20 mouse cellular contexts compared by ENCODE assay signal in the genomic region with DNA sequence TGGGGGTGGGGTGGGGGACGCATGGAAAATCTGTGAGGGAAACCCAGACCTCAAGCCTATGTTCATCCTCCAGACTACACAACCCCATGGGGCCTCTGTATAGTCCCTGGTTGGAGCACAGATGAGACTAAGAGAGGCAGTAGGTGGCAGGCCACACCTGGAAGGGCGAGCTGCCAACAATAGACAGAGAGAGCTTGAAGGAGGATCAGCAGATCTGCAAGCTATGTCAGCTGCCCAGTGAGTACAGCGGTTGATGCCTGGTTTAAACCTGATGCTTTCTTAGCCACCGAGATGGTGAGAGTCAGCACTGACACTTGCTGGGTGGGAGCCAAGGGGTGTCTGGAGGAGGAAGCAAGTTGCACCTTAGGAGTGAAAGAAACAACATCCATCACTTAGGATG. TPM values are rescaled to one million over a fixed set of nuclear protein-coding genes. Genes with fewer than 3 reads are reported as not detected.
DNase-seq lines count a peak whose midpoint lies in the region; ATAC-seq lines count a peak whose summit lies in the region.
"Had no signal": no experiment of that assay in that cellular context is flagged by ENCODE, and none has a peak within 500 bp of the region (broad histone marks: within the 10 kb centered on the region; RNA-seq: fewer than 3 reads in every experiment).

No protein-coding gene starts in this region.

- H3K27me3 ChIP-seq in forebrain, embryonic 10.5 days (ENCODE audit: poor library complexity, severe bottlenecking): no peaks in the 10 kb centered on the region
- no peaks in the 10 kb centered on the region; the same call in 1 of the 2 replicates for H3K27me3 ChIP-seq in forebrain, embryonic 11.5 days (ENCODE audit: control insufficient read depth, insufficient read depth, low read length)
- no peaks in the 10 kb centered on the region for H3K27me3 ChIP-seq in midbrain, embryonic 10.5 days (ENCODE audit: low read depth, poor library complexity, severe bottlenecking)
- H3K27me3 ChIP-seq in midbrain, embryonic 15.5 days (replicated peaks): no peaks in the 10 kb centered on the region
- H3K27me3 ChIP-seq in liver, embryonic 16.5 days (ENCODE audit: control insufficient read depth, insufficient read depth, low read depth, low read length): no peaks in the 10 kb centered on the region
- H3K27me3 ChIP-seq: forebrain, embryonic 15.5 days; neural tube, embryonic 12.5 days; stomach, embryonic 15.5 days had no signal

- 81% methylated on average over 4 of the region's 4 CpGs for WGBS in forebrain, embryonic 10.5 days
- 84% methylated on average over 4 of the region's 4 CpGs for WGBS in forebrain, embryonic 11.5 days
- 85% methylated on average over 4 of the region's 4 CpGs for WGBS in midbrain, embryonic 10.5 days
- 75% methylated on average over 4 of the region's 4 CpGs for WGBS in midbrain, embryonic 15.5 days
- 55% methylated on average over 4 of the region's 4 CpGs for WGBS in liver, embryonic 16.5 days (ENCODE audit: insufficient replicate concordance)

- no peak for DNase-seq in forebrain, embryonic 10.5 days (ENCODE audit: extremely low spot score, low spot score)
- no peak for DNase-seq in forebrain, embryonic 11.5 days (ENCODE audit: low spot score)
- DNase-seq in midbrain, embryonic 10.5 days (ENCODE audit: low spot score): no peak
- no peak for DNase-seq in thymus, postnatal 0 days (ENCODE audit: low spot score)
- DNase-seq: adrenal gland, postnatal 25 days; cerebellum, adult 9-11 months; heart, adult 2 months; heart, postnatal 36 days; lung, adult 18-20 months; lung, postnatal 36 days; midbrain, embryonic 14.5 days; right cerebral cortex, postnatal 4 days; thymus, postnatal 36 days had no signal

- H3K4me2 ChIP-seq in forebrain, embryonic 11.5 days (ENCODE audit: low read depth, low read length, severe bottlenecking): no peak overlapping the region
- H3K4me2 ChIP-seq in midbrain, embryonic 15.5 days: no peak overlapping the region
- peak overlapping the region; percentile 35 for H3K4me2 ChIP-seq in liver, embryonic 16.5 days (ENCODE audit: low read depth, low read length)
- H3K4me2 ChIP-seq: forebrain, embryonic 15.5 days; neural tube, embryonic 12.5 days; stomach, embryonic 15.5 days had no signal

- no peak overlapping the region for H3K4me3 ChIP-seq in forebrain, embryonic 10.5 days
- no peak overlapping the region for H3K4me3 ChIP-seq in forebrain, embryonic 11.5 days (ENCODE audit: low read depth, low read length)
- H3K4me3 ChIP-seq in midbrain, embryonic 10.5 days: no peak overlapping the region
- H3K4me3 ChIP-seq in midbrain, embryonic 15.5 days: no peak overlapping the region
- no peak overlapping the region for H3K4me3 ChIP-seq in liver, embryonic 16.5 days (ENCODE audit: low read depth, low read length)
- H3K4me3 ChIP-seq: forebrain, embryonic 15.5 days; heart, adult 2 months; neural tube, embryonic 12.5 days; stomach, embryonic 15.5 days had no signal

- H3K9ac ChIP-seq in forebrain, embryonic 11.5 days (ENCODE audit: low read length): no peak overlapping the region
- H3K9ac ChIP-seq in midbrain, embryonic 15.5 days: no peak overlapping the region
- peak overlapping the region; percentile 55 for H3K9ac ChIP-seq in liver, embryonic 16.5 days (ENCODE audit: low read depth, low read length)
- H3K9ac ChIP-seq: forebrain, embryonic 15.5 days; neural tube, embryonic 12.5 days; stomach, embryonic 15.5 days had no signal

- no peaks in the 10 kb centered on the region for H3K9me3 ChIP-seq in forebrain, embryonic 10.5 days
- H3K9me3 ChIP-seq in forebrain, embryonic 11.5 days (ENCODE audit: control insufficient read depth, low read length): no peaks in the 10 kb centered on the region
- H3K9me3 ChIP-seq in midbrain, embryonic 10.5 days (replicated peaks): no peaks in the 10 kb centered on the region
- H3K9me3 ChIP-seq in midbrain, embryonic 15.5 days: no peaks in the 10 kb centered on the region
- H3K9me3 ChIP-seq in liver, embryonic 16.5 days (replicated peaks; ENCODE audit: control insufficient read depth, low read length): no peaks in the 10 kb centered on the region
- H3K9me3 ChIP-seq: forebrain, embryonic 15.5 days; neural tube, embryonic 12.5 days; stomach, embryonic 15.5 days had no signal

- H3K4me1 ChIP-seq in forebrain, embryonic 10.5 days: peaks cover 67% of the 10 kb centered on the region
- H3K4me1 ChIP-seq in forebrain, embryonic 11.5 days (replicated peaks; ENCODE audit: control insufficient read depth, insufficient read depth, low read length): peaks cover 5% of the 10 kb centered on the region; the same call in 1 of the 2 replicates
- peaks cover 69% of the 10 kb centered on the region for H3K4me1 ChIP-seq in midbrain, embryonic 10.5 days
- peaks cover 9% of the 10 kb centered on the region; the same call in 1 of the 2 replicates for H3K4me1 ChIP-seq in midbrain, embryonic 15.5 days
- peaks cover 69% of the 10 kb centered on the region for H3K4me1 ChIP-seq in liver, embryonic 16.5 days (ENCODE audit: control insufficient read depth, low read depth, low read length)
- H3K4me1 ChIP-seq: stomach, embryonic 15.5 days had no signal

- H3K27ac ChIP-seq in forebrain, embryonic 10.5 days: peak overlapping the region; percentile 26; the same call in 1 of the 2 replicates
- H3K27ac ChIP-seq in forebrain, embryonic 11.5 days (ENCODE audit: low read depth, low read length): no peak overlapping the region; the same call in 1 of the 2 replicates
- peak overlapping the region; percentile 57 for H3K27ac ChIP-seq in midbrain, embryonic 10.5 days (replicated peaks)
- H3K27ac ChIP-seq in midbrain, embryonic 15.5 days: no peak overlapping the region
- peak overlapping the region; percentile 93 for H3K27ac ChIP-seq in liver, embryonic 16.5 days (ENCODE audit: low read length)
- H3K27ac ChIP-seq: forebrain, embryonic 15.5 days; heart, adult 2 months; neural tube, embryonic 12.5 days; stomach, embryonic 15.5 days had no signal

- H3K36me3 ChIP-seq in forebrain, embryonic 10.5 days (replicated peaks): no peaks in the 10 kb centered on the region
- no peaks in the 10 kb centered on the region for H3K36me3 ChIP-seq in forebrain, embryonic 11.5 days (ENCODE audit: control insufficient read depth, insufficient read depth, low read length)
- H3K36me3 ChIP-seq in midbrain, embryonic 10.5 days: no peaks in the 10 kb centered on the region
- H3K36me3 ChIP-seq in midbrain, embryonic 15.5 days (replicated peaks): no peaks in the 10 kb centered on the region
- H3K36me3 ChIP-seq in liver, embryonic 16.5 days (ENCODE audit: control insufficient read depth, insufficient read depth): no peaks in the 10 kb centered on the region
- H3K36me3 ChIP-seq: forebrain, embryonic 15.5 days; neural tube, embryonic 12.5 days; stomach, embryonic 15.5 days had no signal

- no peak for ATAC-seq in forebrain, embryonic 11.5 days (replicated peaks; ENCODE audit: low FRiP score)
- ATAC-seq in midbrain, embryonic 15.5 days (replicated peaks): no peak
- peak; percentile 11 for ATAC-seq in erythroid progenitor cell, adult 5-6 weeks (replicated peaks; ENCODE audit: low FRiP score, poor library complexity, severe bottlenecking)
- no peak for ATAC-seq in liver, embryonic 16.5 days (ENCODE audit: low read depth)
- no peak for ATAC-seq in inflammation-experienced regulatory T-cells, adult 6 months
- ATAC-seq: forebrain, embryonic 15.5 days had no signal

RNA-seq across cellular contexts. Expression of gene Ackr3, which starts 43.5 kb away (rescaled TPM):
- polyA plus RNA-seq in forebrain, embryonic 10.5 days (2016; fragmentation: Nextera tagmentation; extraction: Ambion mirVana): 19.3 and 21.5 TPM in 2 replicates
- 31.2 and 31.9 TPM in 2 replicates for polyA plus RNA-seq in forebrain, embryonic 11.5 days (2014; fragmentation: Nextera tagmentation; extraction: Ambion mirVana)
- 26.3 and 30.9 TPM in 2 replicates for polyA plus RNA-seq in midbrain, embryonic 10.5 days (2016; fragmentation: Nextera tagmentation; extraction: Ambion mirVana)
- polyA plus RNA-seq in midbrain, embryonic 15.5 days (2015; fragmentation: Nextera tagmentation; extraction: Ambion mirVana): 11.3 and 11.4 TPM in 2 replicates
- 1.1 TPM in 1 of 2 replicates, not detected in the other for total RNA-seq in erythroid progenitor cell, adult 5-6 weeks (2015; ENCODE audit: low replicate concordance)
- not detected in 2 replicates for total RNA-seq in erythroid progenitor cell, adult 5-6 weeks (2017; ENCODE audit: low replicate concordance)
- polyA plus RNA-seq in liver, embryonic 16.5 days (2015; fragmentation: Nextera tagmentation; extraction: Ambion mirVana): 1.4 and 1.8 TPM in 2 replicates
- polyA plus RNA-seq in thymus, postnatal 0 days (2015; fragmentation: Nextera tagmentation; extraction: Ambion mirVana): 1.6 TPM in 2 replicates
- polyA plus RNA-seq in inflammation-experienced regulatory T-cells, adult 6 months (2017; shearing (Covaris generic)): under 1 TPM in 1 of 3 experiments, not detected in 2; 0.54 TPM

Comparison
In these comparisons a context has a peak if more than half of its experiments do, and no peak if none do; other contexts are left out.
1. H3K27ac ChIP-seq: peak in forebrain, embryonic 10.5 days (single experiment), midbrain, embryonic 10.5 days (single experiment) and liver, embryonic 16.5 days (single experiment); none in forebrain, embryonic 11.5 days (single experiment) and midbrain, embryonic 15.5 days (single experiment).